Mouse (Mus musculus) kidney, adult 2 months (tissue): Measurements from ENCODE around the gene Vmn1r36.

Experiments
- CTCF ChIP-seq: fragments of 200-500 bp; conservative IDR thresholded peaks from 2 replicates; pipeline ENCODE4 v1.5.1; 2011; ENCODE audit warnings: low read depth, mild to moderate bottlenecking, control low read depth, low read length, moderate library complexity, mixed read lengths; ENCODE audit not compliant: insufficient read depth, insufficient read length
- POLR2A ChIP-seq: fragments of 200-500 bp; IDR thresholded peaks from one replicate; pipeline ENCODE4 v1.6.1; 2011; ENCODE audit warnings: low read depth, low read length, control low read depth

DNA sequence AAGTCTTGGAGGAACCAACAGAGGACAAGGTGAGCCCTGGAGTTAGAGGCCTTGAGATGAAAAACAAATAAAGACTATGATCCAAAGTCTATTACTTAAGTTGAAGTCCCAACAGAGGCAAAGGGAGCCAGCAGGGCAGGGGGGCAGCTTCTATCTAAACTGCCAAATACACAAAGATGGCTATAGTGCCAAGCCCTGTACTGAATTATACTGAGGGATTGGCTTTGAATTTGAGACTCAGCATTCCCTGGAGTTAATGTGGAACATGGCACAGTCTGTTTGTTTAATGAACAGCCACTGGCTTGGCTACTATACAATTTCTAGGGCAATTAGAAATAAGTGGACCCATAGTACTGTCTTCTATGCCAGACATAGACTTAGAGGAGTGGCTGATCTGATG lies 10.1 kb downstream of the Vmn1r36 start:
- TF ChIP-seq CTCF = no peak
- no peak for TF ChIP-seq POLR2A
